Mouse (Mus musculus): ENCODE results near the gene Vmn2r87.
"Not testable (repeated sequence)": the region's sequence is repeated elsewhere in the genome, so short reads cannot be mapped to it uniquely, and the experiment has no call there.

Gene Vmn2r87

DNA sequence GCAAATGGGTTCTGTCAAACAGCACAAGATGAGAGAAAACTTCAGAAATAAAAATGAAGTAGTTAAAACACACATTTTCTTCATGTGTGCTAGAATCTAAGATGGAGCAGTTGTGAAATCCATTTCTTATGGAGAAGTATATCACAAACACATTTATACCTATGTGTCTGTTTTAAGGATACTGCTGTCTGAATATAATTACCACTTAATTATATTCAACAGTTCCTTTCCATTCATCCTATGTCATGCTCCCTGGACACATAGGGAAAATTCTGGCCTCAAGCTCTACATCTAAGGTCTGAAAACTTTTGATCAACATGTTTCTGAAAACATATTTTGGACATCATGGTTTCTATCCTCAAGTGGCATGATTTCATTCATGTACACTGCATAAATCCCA is at the start of gene Vmn2r87:
Gene Vmn2r87, minus strand, starts transcription at position 101 of the 400 bp plus-strand sequence.
- no peak for DNase-seq (ENCODE audit: low spot score in 2 of 2)

DNA sequence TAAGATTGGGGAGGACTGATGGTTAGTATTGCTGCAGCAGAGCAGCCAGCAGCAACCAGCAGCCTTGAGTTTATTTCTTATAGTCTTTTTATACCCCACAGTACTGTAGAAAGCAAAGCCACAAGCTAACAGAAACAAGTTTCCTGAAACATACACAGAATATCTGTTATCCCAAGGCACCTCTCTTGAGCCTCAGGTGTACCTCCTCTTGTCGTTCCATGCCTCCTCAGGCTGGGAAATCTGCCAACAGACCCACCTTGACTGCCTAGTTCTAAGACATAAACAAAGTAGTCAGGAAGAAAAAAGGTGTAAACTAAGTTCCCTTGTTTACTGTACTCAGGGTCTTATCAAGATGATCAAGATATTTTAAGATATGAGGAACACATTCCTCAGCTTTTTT is 47.1 kb upstream of the Vmn2r87 start:
- not testable (repeated sequence) for DNase-seq (ENCODE audit: low spot score in 2 of 2)

DNA sequence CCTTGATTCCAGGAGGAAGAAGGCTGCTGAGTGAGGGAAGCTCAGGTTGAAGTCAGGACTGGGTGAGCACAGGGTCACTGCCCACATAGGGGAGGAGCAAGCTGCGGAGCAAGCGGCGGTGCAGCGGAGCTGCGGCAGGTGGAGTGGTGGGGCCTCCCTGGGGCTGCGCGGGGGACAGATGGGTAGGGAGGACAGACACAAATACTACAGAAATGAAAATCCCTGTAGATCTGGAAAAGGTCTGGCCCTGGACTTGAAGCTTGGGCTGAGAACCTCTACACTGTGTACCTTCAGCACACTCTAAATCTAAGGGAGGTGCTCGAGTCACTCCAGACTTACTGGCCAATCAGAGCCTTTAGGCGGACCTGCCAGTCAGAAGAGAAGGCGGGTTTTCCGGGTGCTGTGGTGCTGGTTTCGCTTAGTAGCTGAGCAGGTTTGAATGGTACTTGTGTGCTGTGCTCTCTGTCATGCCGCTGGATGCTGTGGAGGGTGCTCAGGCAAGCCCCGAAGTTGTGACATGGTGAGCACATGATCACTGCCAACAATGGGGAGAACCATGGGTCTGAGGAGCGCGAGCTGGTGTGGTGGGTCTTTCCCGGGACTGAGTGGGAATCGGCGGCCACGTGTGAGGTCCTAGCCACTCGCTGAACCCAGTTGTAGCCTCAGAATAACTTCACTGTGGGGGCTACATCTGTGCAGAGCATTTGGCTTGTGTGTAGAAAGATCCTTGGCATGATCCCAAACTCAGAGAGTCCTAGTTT is 44.9 kb upstream of the Vmn2r87 start:
- peak; percentile 77 to 79 for DNase-seq (ENCODE audit: low spot score in 2 of 2)

DNA sequence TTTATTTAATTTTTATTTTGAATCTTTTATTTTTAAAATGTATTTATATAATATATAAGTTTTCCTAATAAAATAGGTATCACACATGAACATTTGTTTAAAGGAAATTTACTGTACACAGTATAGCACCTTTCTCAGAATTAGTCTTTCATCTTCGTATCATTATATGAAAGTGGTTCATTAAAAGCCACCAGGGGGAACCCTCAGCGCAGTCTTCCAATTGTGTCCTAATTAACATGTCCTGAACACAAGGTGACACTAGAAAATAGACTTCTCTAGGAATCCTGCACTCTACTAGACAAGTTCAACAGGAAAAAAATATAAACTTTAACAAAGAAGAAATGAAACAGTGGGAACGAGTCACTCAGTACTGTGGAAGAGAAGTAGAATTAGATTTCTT is 38.9 kb upstream of the Vmn2r87 start:
- peak in 1 of 2 experiments; percentile 42 for DNase-seq (ENCODE audit: low spot score in 2 of 2)

DNA sequence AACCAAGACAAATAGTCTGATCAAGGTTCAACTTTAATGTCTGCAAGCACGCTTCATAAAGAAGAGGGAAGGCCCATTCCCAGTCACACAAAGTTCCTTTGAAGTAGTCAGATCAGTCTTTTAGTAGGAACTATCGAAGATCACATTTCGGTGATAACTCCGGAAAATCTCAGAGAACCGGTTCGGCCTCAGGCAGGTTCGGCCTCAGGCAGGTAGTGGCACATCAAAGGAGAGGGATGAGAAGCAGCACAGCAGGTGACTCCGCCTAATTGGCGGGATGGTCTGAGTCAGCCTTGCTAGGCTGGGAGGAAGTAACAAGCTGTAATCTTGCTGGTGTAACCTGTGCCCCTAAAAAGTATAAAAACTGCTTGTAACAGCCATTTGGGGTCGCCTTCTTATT is 30.7 kb upstream of the Vmn2r87 start:
- DNase-seq (ENCODE audit: low spot score in 2 of 2) = no peak

DNA sequence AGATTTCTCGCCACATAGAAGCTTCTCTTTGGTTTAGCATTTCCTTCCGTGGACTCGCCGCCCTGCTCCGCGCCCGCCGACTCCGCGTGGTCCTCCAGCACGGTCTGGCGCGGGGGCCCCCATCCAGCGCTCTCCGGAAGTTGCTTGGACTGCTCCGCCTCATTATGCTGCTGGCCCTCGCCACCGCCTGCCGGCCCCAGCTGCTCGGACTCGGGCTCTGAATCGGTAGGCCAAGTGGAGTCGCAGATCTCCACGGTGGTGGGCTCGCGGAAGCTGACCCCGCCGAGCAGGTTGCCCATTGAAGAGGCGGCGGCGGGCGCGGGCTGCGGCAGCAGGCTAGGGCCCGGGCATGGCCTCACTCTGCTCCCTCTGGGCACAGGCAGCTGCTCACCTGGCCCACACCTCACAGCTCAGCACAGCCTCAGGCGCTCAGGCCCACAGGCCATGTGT is 26.9 kb downstream of the Vmn2r87 start:
- peak in 1 of 2 experiments; percentile 13 for DNase-seq (ENCODE audit: low spot score in 2 of 2)

DNA sequence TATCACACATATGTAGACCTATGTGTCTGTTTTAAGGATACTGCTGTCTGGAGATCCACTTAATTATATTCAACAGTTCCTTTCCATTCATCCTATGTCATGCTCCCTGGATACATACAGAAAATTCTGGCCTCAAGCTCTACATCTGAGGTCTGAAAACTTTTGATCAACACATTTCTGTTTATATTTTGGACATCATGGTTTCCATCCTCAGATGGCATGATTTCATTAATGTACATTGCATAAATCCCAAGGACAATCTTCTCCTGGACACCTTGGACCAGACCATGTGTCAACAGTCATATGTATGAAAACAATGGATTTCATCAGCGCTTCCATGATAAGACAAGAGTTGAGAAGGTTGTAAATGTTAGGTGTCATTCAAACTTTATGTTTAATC is 41.2 kb downstream of the Vmn2r87 start, which contains the start of gene Vmn2r86:
Gene Vmn2r86, minus strand, starts transcription at position 101 of the 400 bp plus-strand sequence.
- DNase-seq (ENCODE audit: low spot score in 2 of 2) = not testable (repeated sequence)

DNA sequence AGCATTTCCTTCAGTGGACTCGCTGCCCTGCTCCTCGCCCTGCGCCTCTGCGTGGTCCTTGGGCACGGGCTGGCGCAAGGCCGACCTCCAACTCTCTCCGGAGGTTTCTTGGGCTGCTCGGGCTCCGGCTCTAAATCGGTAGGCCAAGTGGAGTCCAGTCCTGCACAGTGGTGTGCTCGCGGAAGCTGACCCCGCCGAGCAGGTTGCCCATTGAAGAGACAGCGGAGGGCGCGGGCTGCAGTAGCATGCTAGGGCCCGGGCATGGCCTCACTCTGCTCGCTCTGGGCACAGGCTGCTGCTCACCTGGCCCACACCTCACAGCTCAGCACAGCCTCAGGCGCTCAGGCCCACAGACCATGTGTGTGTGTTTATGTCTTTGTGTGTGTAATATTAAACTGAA is 52.4 kb downstream of the Vmn2r87 start:
- peak in 1 of 2 experiments; percentile 11 for DNase-seq (ENCODE audit: low spot score in 2 of 2)

DNA sequence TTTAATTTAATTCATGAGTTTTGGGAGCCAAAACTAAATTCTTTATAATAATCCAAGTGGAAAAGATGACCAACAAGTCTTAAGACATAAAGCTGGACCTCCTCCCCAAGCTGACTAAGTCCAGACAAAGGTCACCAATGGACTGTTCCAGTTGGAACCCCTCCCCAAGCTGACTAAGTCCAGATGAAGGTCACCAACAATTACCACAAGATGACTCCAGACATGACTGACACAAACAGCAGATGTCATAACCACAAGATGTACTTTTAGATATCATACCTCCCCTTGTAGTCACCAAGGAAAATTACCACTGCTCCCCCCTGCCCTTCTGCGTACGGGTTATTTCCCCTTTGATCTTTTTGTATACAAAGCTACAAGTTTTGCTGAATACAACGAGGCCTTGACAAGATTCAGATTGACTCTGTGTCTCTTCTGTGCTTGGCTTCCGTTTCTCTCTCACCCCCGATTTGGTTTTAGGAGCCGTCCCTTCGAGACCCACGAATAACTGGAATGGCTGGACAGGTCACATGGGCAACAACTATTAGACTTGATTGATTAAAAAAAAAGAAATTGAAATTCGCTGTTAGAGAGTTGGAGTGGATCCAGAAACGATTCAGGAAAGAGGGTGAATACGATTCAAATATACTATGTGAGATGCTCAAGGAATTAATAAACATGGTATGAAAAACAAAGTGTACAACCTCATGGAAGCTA is 62.9 kb downstream of the Vmn2r87 start:
- not testable (repeated sequence) for DNase-seq (ENCODE audit: low spot score in 2 of 2)

DNA sequence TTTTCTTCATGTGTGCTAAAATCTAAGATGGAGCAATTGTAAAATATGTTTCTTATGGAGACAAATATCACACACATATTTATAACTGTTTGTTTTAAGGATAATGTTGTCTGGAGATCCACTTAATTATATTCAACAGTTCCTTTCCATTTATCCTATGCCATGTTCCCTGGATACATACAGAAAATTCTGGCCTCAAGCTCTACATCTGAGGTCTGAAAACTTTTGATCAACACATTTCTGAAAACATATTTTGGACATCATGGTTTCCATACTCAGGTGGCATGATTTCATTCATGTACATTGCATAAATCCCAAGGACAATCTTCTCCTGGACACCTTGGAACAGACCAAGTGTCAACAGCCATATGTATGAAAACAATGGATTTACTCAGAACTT is 67.6 kb downstream of the Vmn2r87 start, which contains the start of gene Vmn2r85:
Gene Vmn2r85, minus strand, starts transcription at position 101 of the 400 bp plus-strand sequence.
- DNase-seq (ENCODE audit: low spot score in 2 of 2) = not testable (repeated sequence)

DNA sequence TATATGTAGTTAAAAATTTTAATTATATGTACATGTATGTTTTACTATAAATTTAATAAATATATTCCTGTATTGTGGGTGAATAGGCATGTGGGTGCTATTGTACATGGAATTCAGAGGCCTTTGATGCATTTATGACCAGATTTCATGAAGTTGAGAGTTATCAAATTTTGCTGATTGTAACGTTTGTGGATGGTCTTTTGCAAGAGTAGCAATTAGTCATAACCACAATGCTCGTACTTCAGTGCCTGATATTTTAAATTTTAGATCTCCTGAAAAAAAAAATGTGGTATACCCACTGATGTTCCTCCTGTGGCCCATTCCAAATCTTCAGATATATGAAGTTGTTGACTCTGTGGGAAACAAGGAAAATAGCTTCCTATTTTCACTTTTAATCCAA is 74.8 kb downstream of the Vmn2r87 start:
- not testable (repeated sequence) for DNase-seq (ENCODE audit: low spot score in 2 of 2)
